Mouse (Mus musculus): ENCODE results near the gene Brd1.

Brd1 gene

DNA sequence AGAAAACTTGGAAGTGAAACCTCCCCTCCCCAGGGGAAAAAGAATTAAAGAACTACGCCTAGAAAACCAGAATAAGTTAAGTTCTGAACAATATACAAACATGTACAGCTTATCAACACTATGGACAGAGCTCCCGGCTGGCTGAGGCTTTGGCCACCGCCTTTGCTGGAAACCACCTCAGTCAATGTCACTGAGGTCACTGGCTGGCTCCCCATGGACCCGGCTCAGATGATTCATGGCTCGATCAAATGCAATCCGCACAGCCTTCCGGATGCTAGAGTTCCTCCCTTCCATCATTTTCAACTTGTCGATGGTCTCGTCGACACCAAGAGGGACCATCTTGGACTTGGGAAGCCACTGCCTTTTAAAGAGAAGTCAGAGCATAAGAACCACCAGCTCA, 45.9 kb downstream of the Brd1 start:
- DNase-seq (ENCODE audit: low read depth, low spot score): no peak

DNA sequence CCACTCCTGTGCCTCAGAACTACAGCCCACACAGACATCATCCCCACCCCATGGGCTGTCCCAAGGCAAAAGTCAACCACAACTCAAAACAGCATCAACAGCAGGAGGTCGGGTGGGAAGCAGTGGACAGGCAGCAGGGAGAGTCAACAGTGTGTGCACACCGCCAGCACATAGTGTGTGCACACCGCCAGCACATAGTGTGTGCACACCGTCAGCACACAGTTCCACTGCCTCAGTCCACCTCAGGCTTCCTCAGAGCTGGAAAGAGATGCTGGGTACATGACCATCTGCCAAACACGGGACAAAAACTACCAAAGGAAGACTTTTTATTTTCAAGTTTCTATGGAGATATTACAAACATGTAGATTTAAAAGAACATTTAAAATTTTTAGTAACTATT, 47.3 kb downstream of the Brd1 start:
- DNase-seq (ENCODE audit: low read depth, low spot score): no peak

DNA sequence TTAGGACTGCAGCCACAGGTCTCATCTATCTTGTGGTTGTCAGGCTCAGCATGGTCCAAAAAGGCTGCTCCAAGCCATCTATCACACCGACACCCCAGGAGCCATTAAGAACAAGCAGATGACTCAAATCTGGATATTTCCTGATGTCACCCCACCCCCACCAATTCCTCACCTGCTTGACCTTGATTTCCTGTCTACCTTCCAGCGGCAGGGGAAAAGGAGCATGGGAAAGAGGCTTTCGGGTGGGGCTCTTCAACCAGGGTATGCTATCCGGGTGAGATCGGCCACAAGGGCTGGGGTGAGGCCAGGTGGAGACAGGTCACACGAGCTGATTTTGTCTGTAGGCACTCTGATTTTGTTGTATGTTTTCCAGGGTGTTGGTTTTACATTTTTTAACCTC, 50.0 kb downstream of the Brd1 start:
- DNase-seq (ENCODE audit: low read depth, low spot score): no peak

DNA sequence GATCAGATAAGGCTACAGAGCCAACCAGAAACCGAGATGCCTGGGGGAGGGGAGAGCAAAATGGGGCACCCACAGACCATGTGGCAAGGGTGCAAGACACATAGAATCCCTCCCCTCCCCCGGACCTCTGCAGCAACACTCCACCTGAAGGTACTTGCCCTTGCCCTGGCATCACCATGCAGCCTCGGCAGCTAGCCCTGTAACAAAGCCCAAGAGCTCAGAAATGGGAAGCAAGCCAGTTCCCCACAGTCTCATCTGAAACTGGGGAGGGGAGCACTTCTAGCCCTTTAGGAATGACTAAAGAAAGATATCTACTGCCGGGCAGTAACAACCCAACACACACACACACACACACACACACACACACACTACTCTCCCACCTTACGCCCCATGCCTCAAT, 53.1 kb downstream of the Brd1 start:
- DNase-seq (ENCODE audit: low read depth, low spot score): no peak

DNA sequence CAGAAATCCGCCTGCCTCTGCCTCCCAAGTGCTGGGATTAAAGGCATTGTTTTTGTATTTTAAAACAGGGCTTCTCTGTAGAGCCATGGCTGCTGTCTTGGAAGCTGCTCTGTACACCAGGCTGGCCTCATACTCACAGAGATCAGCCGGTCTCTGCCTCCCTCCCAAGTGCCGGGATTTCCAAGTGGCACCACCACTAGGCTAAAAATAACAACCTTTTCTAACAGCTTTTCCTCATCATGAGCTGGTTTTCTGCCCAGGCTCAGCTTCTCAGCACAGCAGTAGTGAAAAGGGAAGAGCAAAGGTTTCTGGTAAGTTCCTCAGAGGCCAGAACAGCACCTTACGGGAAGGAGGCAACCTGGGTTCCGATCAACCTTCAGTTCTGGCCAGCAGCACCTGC, 56.5 kb downstream of the Brd1 start:
- no peak for DNase-seq (ENCODE audit: low read depth, low spot score)

DNA sequence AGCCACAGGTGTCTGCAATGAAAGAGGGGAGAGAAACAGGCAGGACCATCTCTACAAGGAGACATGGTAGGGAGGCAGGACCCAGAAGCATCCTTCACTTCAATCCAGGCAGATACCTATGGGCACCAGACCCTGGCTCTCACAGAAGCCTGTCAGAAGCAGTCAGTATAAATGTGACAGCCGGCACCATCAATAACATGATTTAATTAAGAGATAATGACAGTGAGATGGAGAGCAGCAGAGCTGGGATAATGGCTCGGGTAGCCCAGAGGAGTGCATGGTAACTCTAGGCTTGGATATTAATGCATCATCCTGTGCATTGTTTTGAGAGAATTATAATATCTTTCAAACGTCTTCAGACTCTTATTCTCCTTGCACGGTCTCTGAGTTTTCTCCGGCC, 58.0 kb downstream of the Brd1 start:
- no peak for DNase-seq (ENCODE audit: low read depth, low spot score)

DNA sequence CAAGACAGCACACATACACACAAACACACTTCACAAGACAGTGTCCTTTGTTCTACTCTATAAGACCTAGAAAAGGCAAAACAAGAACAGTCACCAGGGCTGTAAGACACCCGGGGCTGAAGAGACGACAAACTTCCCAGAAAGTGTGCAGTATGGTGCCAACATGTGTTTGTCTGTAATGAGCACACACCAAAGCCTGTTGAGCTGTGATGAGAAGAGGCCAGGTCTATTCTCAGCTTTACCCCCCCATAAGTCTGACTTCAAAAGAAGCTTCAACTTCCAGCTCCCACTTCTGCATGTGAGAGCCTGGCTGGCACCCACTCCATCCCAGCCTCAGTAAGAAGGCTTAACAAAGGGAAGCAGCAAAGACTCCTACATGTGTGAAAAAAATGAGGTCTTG, 65.3 kb downstream of the Brd1 start:
- DNase-seq (ENCODE audit: low read depth, low spot score): no peak

DNA sequence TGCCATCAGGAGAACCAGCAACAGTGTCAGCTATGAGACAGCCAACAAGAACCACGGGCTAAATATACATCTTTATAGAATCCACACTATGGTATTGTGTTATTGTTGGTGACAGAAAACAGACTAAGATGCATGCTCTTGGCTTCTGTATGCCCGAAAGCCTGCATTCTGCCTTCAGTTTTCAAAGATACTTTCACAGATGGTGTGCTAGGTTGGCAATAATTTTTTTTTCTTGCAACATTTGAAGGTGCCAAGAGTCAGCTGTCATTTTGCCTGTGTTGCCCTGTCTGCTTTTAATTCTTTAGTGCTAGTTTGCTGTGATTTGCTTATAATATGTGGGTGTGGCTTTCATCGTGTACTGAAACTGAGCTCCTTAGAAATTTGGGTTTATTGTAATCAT, 66.4 kb downstream of the Brd1 start:
- peak; percentile 46 for DNase-seq (ENCODE audit: low read depth, low spot score)

DNA sequence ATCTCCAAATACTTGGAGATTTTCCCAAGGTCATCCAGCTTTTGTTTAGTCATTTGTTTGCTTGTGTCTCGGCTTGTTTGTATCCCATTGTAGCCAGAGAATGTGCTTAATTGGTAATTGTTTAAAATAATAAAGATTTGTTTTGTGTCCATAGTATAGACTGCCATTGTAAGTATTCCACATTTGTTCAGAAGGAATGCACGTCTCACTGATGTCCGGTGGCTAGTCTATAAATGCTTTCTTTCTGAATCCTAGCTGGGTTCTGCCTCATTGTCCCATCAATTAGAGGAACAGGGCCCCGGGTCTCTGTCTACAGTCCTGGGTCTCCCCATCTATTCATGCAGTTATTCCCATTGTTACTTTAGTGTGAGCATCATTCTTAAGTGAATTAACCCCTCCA, 68.2 kb downstream of the Brd1 start:
- DNase-seq (ENCODE audit: low read depth, low spot score): no peak

DNA sequence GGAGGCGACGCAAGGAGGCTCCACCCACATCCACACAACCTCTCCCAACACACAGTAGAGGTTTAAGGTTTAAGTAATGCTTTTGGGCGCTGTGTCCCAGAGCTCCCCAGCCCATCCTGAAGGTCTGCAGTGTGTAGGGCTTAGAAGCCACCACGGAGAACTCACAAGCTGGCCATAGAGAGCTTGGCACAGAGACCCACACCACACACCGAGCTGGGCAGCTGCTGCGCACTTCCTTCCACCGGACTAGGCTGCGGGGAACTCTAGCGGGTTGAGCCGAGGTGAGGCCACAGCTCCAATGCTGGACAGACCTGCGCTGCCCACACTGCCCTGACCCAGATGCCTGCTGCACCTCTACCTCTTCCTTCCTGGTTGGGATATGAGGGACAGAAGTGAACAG, 71.0 kb downstream of the Brd1 start:
- DNase-seq (ENCODE audit: low read depth, low spot score): no peak

DNA sequence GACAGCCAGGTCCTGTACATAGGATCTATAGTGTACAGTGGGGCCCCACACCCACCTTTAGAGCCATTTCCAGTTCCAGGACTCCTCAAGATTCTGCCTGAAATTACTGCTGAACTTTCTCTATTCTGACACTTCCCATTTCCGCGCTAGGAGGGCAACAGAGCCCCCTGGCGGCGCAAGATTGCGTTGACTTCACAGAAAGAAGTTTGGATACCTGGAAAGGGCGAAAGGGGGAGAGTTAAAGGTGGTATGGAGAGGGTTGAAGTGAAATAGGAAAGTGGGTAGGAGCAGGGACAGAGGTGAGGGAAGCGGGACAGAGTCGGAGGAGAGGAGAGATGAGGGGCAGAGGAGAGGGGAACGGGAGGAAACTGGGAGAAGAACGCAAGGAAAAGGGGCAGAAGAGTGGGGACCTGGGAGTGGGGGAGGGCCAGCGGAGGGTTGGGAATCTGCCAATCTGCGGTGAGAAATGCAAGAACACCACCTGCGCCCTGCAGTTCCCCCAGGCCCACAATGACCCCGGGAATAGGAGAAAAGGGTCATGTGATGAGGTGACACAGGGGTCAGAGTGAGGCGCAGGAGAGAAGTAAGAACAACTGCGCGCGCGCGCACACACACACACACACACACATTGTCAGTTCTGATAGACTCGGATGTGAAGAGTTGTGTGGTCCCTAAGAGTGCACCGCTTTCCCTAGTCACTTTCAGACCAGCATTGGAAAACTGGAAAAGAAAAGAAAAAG, 71.8 kb downstream of the Brd1 start:
- no peak for DNase-seq (ENCODE audit: low read depth, low spot score)

DNA sequence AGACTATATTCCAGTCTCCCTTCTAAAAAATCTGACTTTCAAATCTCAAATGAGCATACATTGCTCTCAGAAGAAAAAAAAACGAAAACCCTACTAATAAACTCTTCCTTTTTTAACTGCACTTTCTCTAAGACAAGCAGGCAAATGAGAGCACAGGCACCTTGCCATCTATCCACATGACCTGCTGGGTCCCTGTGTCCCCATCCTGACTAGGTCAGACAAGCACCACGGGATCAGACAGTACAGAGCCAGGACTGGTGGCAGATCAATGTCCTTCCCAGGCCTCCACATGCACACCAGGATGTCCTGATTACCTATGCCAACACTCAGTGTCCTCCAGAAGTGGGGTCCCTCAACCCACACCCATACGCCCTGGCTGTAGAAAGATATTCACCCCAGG, 72.4 kb downstream of the Brd1 start:
- DNase-seq (ENCODE audit: low read depth, low spot score): no peak

DNA sequence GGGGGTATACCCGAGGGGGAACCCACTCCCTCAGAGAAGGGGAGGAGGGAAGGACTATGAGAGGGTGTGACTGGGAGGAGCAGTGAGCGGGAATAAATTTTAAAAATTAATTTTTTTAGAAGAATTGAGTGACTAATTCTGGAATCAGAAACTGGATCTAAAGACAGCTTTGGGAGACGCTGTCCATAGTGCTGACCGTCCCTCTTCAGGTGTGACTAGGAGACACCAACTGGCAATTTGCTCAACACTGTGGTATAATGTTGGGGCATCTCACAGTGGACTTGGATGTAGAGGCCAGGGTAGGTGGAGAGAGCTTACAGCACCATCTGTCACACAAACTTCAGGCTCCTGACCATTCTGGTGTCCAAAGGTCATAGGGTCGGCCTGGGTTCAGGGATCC, 82.0 kb downstream of the Brd1 start:
- DNase-seq (ENCODE audit: low read depth, low spot score): no peak

DNA sequence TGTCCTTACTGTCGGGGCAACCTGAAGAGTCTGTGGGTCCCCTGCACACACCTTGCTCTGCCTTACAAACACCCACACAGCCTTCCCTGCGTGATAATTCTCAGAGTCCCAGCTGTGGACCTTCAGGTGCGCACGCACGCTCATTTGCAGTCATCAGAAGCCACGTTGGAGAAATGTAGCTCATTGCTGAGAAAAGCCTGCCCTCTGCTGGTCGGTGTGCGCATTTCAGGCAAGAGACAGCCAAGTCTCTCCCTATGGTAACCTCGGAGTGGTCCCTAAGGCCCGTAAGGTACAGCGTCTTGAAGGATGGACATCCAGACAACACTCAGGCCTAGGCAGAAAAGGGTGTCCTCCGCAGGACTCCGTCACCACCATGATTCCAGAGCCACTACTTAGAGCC, 83.0 kb downstream of the Brd1 start:
- peak; percentile 50 for DNase-seq (ENCODE audit: low read depth, low spot score)
